Mouse (Mus musculus): Measurements from ENCODE around the gene Ppp4r3a. TPM values are rescaled to one million over a fixed set of nuclear protein-coding genes. Genes with fewer than 3 reads are reported as not detected.

Gene Ppp4r3a
- polyA plus RNA-seq, 2 experiments: 18.3 to 18.8 TPM

- no peak for ATAC-seq (ENCODE audit: insufficient read depth)
- TF ChIP-seq CTCF (IDR thresholded peaks at IDR 0.05; ENCODE audit: low read depth) (no peak), EP300 (IDR thresholded peaks at IDR 0.05; ENCODE audit: low read depth) (no peak)
- no peaks in the 10 kb centered on the region for H3K9me3 ChIP-seq (ENCODE audit: control insufficient read depth, low read length)
- 86% methylated on average over 8 of the region's 8 CpGs for WGBS (ENCODE audit: insufficient replicate concordance)
- no peaks in the 10 kb centered on the region for H3K27me3 ChIP-seq (ENCODE audit: control insufficient read depth, insufficient read depth, low read length)
- no peak overlapping the region for H3K9ac ChIP-seq (replicated peaks)
- H3K4me1 ChIP-seq (replicated peaks; ENCODE audit: control insufficient read depth in 2 of 2, insufficient read depth in 2 of 2, low read length in 1 of 2): peaks cover 43 to 48% of the 10 kb centered on the region in 2 experiments
- H3K4me2 ChIP-seq (ENCODE audit: low read depth): no peak overlapping the region
- no peak overlapping the region for H3K4me3 ChIP-seq (ENCODE audit: insufficient read depth in 1 of 2, low read depth in 2 of 2, low read length in 2 of 2)
- H3K27ac ChIP-seq: no peak overlapping the region
- H3K36me3 ChIP-seq (replicated peaks; ENCODE audit: control insufficient read depth, insufficient read depth, low read depth): peaks cover 19% of the 10 kb centered on the region
- DNase-seq (ENCODE audit: low read depth in 3 of 3, low spot score in 3 of 3): no peak
Measured at GRCm38 (mm10) chr12:101022353-101022752, 61.1 kb downstream of the Ppp4r3a start.

GRCm38 (mm10) chr12:101021484-101022226 lies 61.8 kb downstream of the Ppp4r3a start:
- peaks cover 19% of the 10 kb centered on the region for H3K36me3 ChIP-seq (replicated peaks; ENCODE audit: control insufficient read depth, insufficient read depth, low read depth)
- no peak overlapping the region for H3K4me3 ChIP-seq (ENCODE audit: insufficient read depth in 1 of 2, low read depth in 2 of 2, low read length in 2 of 2)
- no peak overlapping the region for H3K4me2 ChIP-seq (ENCODE audit: low read depth)
- WGBS (ENCODE audit: insufficient replicate concordance): 81% methylated on average over 9 of the region's 9 CpGs
- no peaks in the 10 kb centered on the region for H3K27me3 ChIP-seq (ENCODE audit: control insufficient read depth, insufficient read depth, low read length)
- H3K4me1 ChIP-seq (replicated peaks; ENCODE audit: control insufficient read depth in 2 of 2, insufficient read depth in 2 of 2, low read length in 1 of 2): peaks cover 37 to 47% of the 10 kb centered on the region in 2 experiments
- H3K27ac ChIP-seq: no peak overlapping the region
- ATAC-seq (ENCODE audit: insufficient read depth): no peak
- no peak for DNase-seq (ENCODE audit: low read depth in 3 of 3, low spot score in 3 of 3)
- no peak overlapping the region for H3K9ac ChIP-seq (replicated peaks)
- no peaks in the 10 kb centered on the region for H3K9me3 ChIP-seq (ENCODE audit: control insufficient read depth, low read length)
- TF ChIP-seq EP300 (IDR thresholded peaks at IDR 0.05; ENCODE audit: low read depth) (no peak), CTCF (IDR thresholded peaks at IDR 0.05; ENCODE audit: low read depth) (no peak)

- H3K27ac ChIP-seq: no peak overlapping the region
- WGBS (ENCODE audit: insufficient replicate concordance): 85% methylated on average over 15 of the region's 15 CpGs
- no peak overlapping the region for H3K4me3 ChIP-seq (ENCODE audit: insufficient read depth in 1 of 2, low read depth in 2 of 2, low read length in 2 of 2)
- DNase-seq (ENCODE audit: low read depth in 3 of 3, low spot score in 3 of 3) (no peak), ATAC-seq (ENCODE audit: insufficient read depth) (no peak)
- peaks cover 19% of the 10 kb centered on the region for H3K36me3 ChIP-seq (replicated peaks; ENCODE audit: control insufficient read depth, insufficient read depth, low read depth)
- no peak overlapping the region for H3K9ac ChIP-seq (replicated peaks)
- H3K4me2 ChIP-seq (ENCODE audit: low read depth): no peak overlapping the region
- H3K4me1 ChIP-seq (replicated peaks; ENCODE audit: control insufficient read depth in 2 of 2, insufficient read depth in 2 of 2, low read length in 1 of 2): peaks cover 37 to 47% of the 10 kb centered on the region in 2 experiments
- no peaks in the 10 kb centered on the region for H3K9me3 ChIP-seq (ENCODE audit: control insufficient read depth, low read length)
- TF ChIP-seq CTCF (IDR thresholded peaks at IDR 0.05; ENCODE audit: low read depth) (no peak), EP300 (IDR thresholded peaks at IDR 0.05; ENCODE audit: low read depth) (no peak)
- no peaks in the 10 kb centered on the region for H3K27me3 ChIP-seq (ENCODE audit: control insufficient read depth, insufficient read depth, low read length)
Measured at GRCm38 (mm10) chr12:101020210-101021015, 63.1 kb downstream of the Ppp4r3a start.

- TF ChIP-seq EP300 (IDR thresholded peaks at IDR 0.05; ENCODE audit: low read depth) (no peak), CTCF (IDR thresholded peaks at IDR 0.05; ENCODE audit: low read depth) (no peak)
- H3K4me3 ChIP-seq (ENCODE audit: insufficient read depth in 1 of 2, low read depth in 2 of 2, low read length in 2 of 2): no peak overlapping the region
- no peak for ATAC-seq (ENCODE audit: insufficient read depth)
- H3K36me3 ChIP-seq (replicated peaks; ENCODE audit: control insufficient read depth, insufficient read depth, low read depth): peaks cover 19% of the 10 kb centered on the region
- no peaks in the 10 kb centered on the region for H3K9me3 ChIP-seq (ENCODE audit: control insufficient read depth, low read length)
- no peak for DNase-seq (ENCODE audit: low read depth in 3 of 3, low spot score in 3 of 3)
- H3K27me3 ChIP-seq (ENCODE audit: control insufficient read depth, insufficient read depth, low read length): no peaks in the 10 kb centered on the region
- H3K4me2 ChIP-seq (ENCODE audit: low read depth): no peak overlapping the region
- no peak overlapping the region for H3K9ac ChIP-seq (replicated peaks)
- H3K4me1 ChIP-seq (replicated peaks; ENCODE audit: control insufficient read depth in 2 of 2, insufficient read depth in 2 of 2, low read length in 1 of 2): peaks cover 37 to 49% of the 10 kb centered on the region in 2 experiments
- H3K27ac ChIP-seq: no peak overlapping the region
- WGBS (ENCODE audit: insufficient replicate concordance): 88% methylated on average over 7 of the region's 7 CpGs
Measured at GRCm38 (mm10) chr12:101019443-101019842, 64.1 kb downstream of the Ppp4r3a start.

- no peak for ATAC-seq (ENCODE audit: insufficient read depth)
- no peak overlapping the region for H3K4me3 ChIP-seq (ENCODE audit: insufficient read depth in 1 of 2, low read depth in 2 of 2, low read length in 2 of 2)
- H3K27me3 ChIP-seq (ENCODE audit: control insufficient read depth, insufficient read depth, low read length): no peaks in the 10 kb centered on the region
- H3K27ac ChIP-seq: no peak overlapping the region
- H3K4me2 ChIP-seq (ENCODE audit: low read depth): no peak overlapping the region
- no peaks in the 10 kb centered on the region for H3K9me3 ChIP-seq (ENCODE audit: control insufficient read depth, low read length)
- no peak for TF ChIP-seq CTCF (IDR thresholded peaks at IDR 0.05; ENCODE audit: low read depth)
- H3K4me1 ChIP-seq (replicated peaks; ENCODE audit: control insufficient read depth in 2 of 2, insufficient read depth in 2 of 2, low read length in 1 of 2): peaks cover 37 to 52% of the 10 kb centered on the region in 2 experiments
- no peak for DNase-seq (ENCODE audit: low read depth in 3 of 3, low spot score in 3 of 3)
- peaks cover 15% of the 10 kb centered on the region for H3K36me3 ChIP-seq (replicated peaks; ENCODE audit: control insufficient read depth, insufficient read depth, low read depth)
- no peak overlapping the region for H3K9ac ChIP-seq (replicated peaks)
- WGBS (ENCODE audit: insufficient replicate concordance): 66% methylated on average over 5 of the region's 5 CpGs
Measured at GRCm38 (mm10) chr12:101019031-101019430, 64.5 kb downstream of the Ppp4r3a start.
